Mouse (Mus musculus): ENCODE measurements around the gene Arrdc2. TPM values are rescaled to one million over a fixed set of nuclear protein-coding genes. Genes with fewer than 3 reads are reported as not detected.

Arrdc2 gene
- total and polyA plus RNA-seq, 2 experiments from 2014 or later, result 3.0 to 4.5 TPM

DNA sequence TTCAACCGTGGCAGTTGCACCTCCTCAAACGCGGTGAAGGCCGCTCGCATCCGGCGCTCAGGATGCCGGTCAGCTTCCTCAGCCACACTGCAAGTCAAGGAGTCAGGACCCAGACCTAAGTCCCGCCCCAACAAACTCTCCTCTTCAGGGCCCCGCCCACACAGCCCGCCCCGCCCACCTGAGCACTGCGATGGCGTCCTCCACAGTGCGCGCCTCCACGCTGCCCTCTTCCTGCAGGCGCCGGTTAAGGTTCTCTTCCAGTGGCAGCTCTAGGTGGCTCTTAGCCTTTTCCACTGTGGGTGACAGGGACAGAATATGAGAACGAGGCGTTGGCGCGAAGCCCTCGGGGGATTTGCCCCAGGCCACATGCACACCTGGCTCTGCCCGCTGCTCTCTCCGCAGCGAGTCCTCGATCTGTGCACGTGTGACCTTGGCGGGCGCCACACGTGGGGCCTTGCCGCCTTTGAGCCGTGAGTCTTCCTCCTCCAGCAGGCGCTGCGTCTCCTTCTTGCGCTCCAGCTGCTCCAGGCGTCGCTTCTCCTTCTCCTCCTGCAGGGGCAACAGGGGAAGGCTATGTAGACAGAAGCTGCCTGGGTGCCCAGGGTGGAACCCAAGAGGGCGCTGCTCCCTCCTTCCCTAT is 29.2 kb upstream of the Arrdc2 start:
- H3K9ac ChIP-seq (replicated peaks; ENCODE audit: low read depth, low read length), result no peak overlapping the region

GRCm38 (mm10) chr8:70866566-70866965 is 27.0 kb upstream of the Arrdc2 start:
- H3K4me2 ChIP-seq (ENCODE audit: low read depth, low read length), result no peak overlapping the region; the same call in 1 of the 2 replicates
- H3K9ac ChIP-seq (replicated peaks; ENCODE audit: low read depth, low read length), result no peak overlapping the region

More for the DNA sequence above, 29.2 kb upstream of the Arrdc2 start:
- ATAC-seq (ENCODE audit: insufficient read depth, low read depth) (no peak), DNase-seq (ENCODE audit: low spot score) (no peak)
- 48% methylated on average over 39 of the region's 40 CpGs for WGBS
- H3K9me3 ChIP-seq (replicated peaks; ENCODE audit: control insufficient read depth, low read length), result no peaks in the 10 kb centered on the region
- no peak overlapping the region for H3K4me3 ChIP-seq (ENCODE audit: low read depth, low read length)
- H3K4me1 ChIP-seq (ENCODE audit: control insufficient read depth, insufficient read depth), result peaks cover 12% of the 10 kb centered on the region; the same call in 1 of the 2 replicates
- H3K27ac ChIP-seq (ENCODE audit: low read depth), result no peak overlapping the region
- 0 out of 2 replicates have a peak, but pooled peaks cover 1% of the 10 kb centered on the region for H3K27me3 ChIP-seq (ENCODE audit: control insufficient read depth, insufficient read depth, low read length)
- peaks cover 6% of the 10 kb centered on the region; the same call in 1 of the 2 replicates for H3K36me3 ChIP-seq (replicated peaks; ENCODE audit: control insufficient read depth, insufficient read depth, low read length)
- TF ChIP-seq CTCF (IDR thresholded peaks at IDR 0.05; ENCODE audit: low read depth) (no peak), EP300 (IDR thresholded peaks at IDR 0.05; ENCODE audit: low read depth) (no peak)
- no peak overlapping the region for H3K4me2 ChIP-seq (ENCODE audit: low read depth, low read length)

DNA sequence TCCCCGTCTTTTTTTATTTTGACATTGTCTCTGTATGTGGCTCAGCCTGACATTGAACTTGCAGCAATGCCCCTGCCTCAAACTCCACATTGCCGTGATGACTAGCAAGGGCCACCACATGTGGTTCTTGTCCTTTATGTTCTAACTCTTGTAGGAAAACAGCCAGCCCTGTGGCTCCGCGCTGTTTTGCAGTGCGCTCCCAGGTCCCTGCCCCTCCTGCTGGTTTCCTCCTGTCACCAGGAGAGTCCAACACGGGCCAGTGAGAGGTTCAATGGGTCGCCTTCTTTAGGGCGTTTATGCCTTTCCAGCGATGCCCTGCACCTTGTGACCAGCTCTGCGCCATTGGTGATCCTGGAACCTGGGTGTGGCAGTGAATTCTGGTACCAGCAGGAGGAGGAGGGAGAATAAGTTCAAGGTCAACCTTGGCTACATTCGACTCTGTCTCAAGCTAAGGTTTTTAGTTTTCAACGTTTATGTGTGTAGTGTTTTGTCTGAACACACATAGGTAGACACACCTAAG is 26.5 kb upstream of the Arrdc2 start:
- ATAC-seq (ENCODE audit: insufficient read depth, low read depth) (no peak), DNase-seq (ENCODE audit: low spot score) (no peak)
- Histone ChIP-seq H3K4me3 (ENCODE audit: low read depth, low read length) (peak overlapping the region; percentile 63), H3K4me2 (ENCODE audit: low read depth, low read length) (peak overlapping the region; percentile 83), H3K27me3 (ENCODE audit: control insufficient read depth, insufficient read depth, low read length) (peaks cover 16% of the 10 kb centered on the region; the same call in 1 of the 2 replicates), H3K9me3 (replicated peaks; ENCODE audit: control insufficient read depth, low read length) (no peaks in the 10 kb centered on the region), H3K27ac (ENCODE audit: low read depth) (peak overlapping the region; percentile 23), H3K36me3 (replicated peaks; ENCODE audit: control insufficient read depth, insufficient read depth, low read length) (peaks cover 6% of the 10 kb centered on the region; the same call in 1 of the 2 replicates), H3K4me1 (ENCODE audit: control insufficient read depth, insufficient read depth) (peaks cover 12% of the 10 kb centered on the region; the same call in 1 of the 2 replicates), H3K9ac (replicated peaks; ENCODE audit: low read depth, low read length) (no peak overlapping the region)
- TF ChIP-seq EP300 (IDR thresholded peaks at IDR 0.05; ENCODE audit: low read depth), result 0 out of 2 replicates have a peak, but pooled peaks have one; percentile 36
- no peak for TF ChIP-seq CTCF (IDR thresholded peaks at IDR 0.05; ENCODE audit: low read depth)
- 5% methylated on average over 12 of the region's 12 CpGs for WGBS

More at GRCm38 (mm10) chr8:70866566-70866965, 27.0 kb upstream of the Arrdc2 start:
- 86% methylated on average over 7 of the region's 7 CpGs for WGBS
- no peak for ATAC-seq (ENCODE audit: insufficient read depth, low read depth)
- Histone ChIP-seq H3K9me3 (replicated peaks; ENCODE audit: control insufficient read depth, low read length) (no peaks in the 10 kb centered on the region), H3K4me1 (ENCODE audit: control insufficient read depth, insufficient read depth) (peaks cover 12% of the 10 kb centered on the region; the same call in 1 of the 2 replicates), H3K4me3 (ENCODE audit: low read depth, low read length) (no peak overlapping the region), H3K27me3 (ENCODE audit: control insufficient read depth, insufficient read depth, low read length) (peaks cover 16% of the 10 kb centered on the region; the same call in 1 of the 2 replicates), H3K36me3 (replicated peaks; ENCODE audit: control insufficient read depth, insufficient read depth, low read length) (peaks cover 6% of the 10 kb centered on the region; the same call in 1 of the 2 replicates), H3K27ac (ENCODE audit: low read depth) (no peak overlapping the region)
- TF ChIP-seq EP300 (IDR thresholded peaks at IDR 0.05; ENCODE audit: low read depth), result no peak
- no peak for TF ChIP-seq CTCF (IDR thresholded peaks at IDR 0.05; ENCODE audit: low read depth)
- no peak for DNase-seq (ENCODE audit: low spot score)

DNA sequence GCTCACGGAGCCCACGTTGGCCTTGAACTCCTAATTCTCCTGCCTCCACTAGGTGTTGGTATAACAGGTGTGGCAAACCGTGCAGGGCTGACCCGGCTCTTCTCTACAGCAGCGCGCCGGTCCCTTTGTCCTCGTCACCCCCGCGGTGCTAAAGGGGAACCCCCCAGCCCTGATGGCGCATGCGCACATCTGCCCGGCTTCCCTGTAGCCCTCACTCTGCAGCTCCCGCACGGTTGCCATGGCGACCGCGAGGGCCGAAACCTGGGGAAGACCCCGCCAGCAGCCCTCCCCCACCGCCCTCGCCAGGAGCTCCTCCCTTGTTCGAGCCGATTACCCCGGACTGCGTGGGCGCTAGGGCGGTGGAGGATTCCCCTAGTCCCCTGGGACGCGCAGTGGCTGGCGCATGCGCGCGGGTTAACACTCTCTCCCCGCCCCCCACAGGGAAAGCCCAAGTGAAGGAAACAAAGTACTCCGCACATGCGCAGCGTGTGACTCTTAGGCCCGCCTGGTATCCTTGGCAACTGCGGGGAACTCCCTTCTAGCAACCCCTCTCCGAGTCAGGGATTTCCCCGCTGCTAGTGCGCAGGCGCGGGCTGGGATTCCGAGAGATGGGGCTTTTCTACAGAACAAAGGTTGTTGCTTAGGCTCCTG is 26.0 kb upstream of the Arrdc2 start:
- TF ChIP-seq CTCF (IDR thresholded peaks at IDR 0.05; ENCODE audit: low read depth), result no peak
- TF ChIP-seq EP300 (IDR thresholded peaks at IDR 0.05; ENCODE audit: low read depth), result no peak
- Histone ChIP-seq H3K27me3 (ENCODE audit: control insufficient read depth, insufficient read depth, low read length) (peaks cover 16% of the 10 kb centered on the region; the same call in 1 of the 2 replicates), H3K9me3 (replicated peaks; ENCODE audit: control insufficient read depth, low read length) (no peaks in the 10 kb centered on the region)

DNA sequence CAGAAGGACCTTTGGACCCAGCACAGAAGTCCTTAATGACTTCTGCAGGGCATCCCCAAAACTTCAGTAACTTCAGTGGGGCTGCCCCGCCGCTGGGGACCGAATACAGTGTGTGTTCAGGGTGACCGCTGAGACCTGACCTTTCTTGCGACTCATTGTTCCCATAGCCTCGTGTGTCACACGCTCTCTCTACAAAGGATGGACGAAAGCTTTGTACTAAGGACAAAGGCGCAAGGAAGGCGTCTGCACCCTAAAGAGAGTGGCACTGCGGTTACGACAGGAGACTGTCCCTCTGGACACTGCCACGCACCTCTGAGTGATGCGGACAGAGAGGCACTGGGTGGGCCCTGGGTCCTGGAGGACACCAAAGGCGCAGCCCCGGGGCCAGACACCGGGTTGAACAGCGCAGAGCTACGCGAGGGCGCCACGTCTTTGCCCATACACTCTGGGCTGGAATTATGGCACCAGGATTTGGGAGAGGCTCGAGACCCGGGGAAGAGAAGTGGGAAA is 25.2 kb upstream of the Arrdc2 start:
- Histone ChIP-seq H3K27me3 (ENCODE audit: control insufficient read depth, insufficient read depth, low read length) (peaks cover 16% of the 10 kb centered on the region; the same call in 1 of the 2 replicates), H3K9me3 (replicated peaks; ENCODE audit: control insufficient read depth, low read length) (no peaks in the 10 kb centered on the region), H3K4me3 (ENCODE audit: low read depth, low read length) (peak overlapping the region; percentile 63), H3K4me2 (ENCODE audit: low read depth, low read length) (peak overlapping the region; percentile 83), H3K36me3 (replicated peaks; ENCODE audit: control insufficient read depth, insufficient read depth, low read length) (peaks cover 6% of the 10 kb centered on the region; the same call in 1 of the 2 replicates), H3K9ac (replicated peaks; ENCODE audit: low read depth, low read length) (peak overlapping the region; percentile 63; the same call in 1 of the 2 replicates), H3K4me1 (ENCODE audit: control insufficient read depth, insufficient read depth) (peaks cover 12% of the 10 kb centered on the region; the same call in 1 of the 2 replicates), H3K27ac (ENCODE audit: low read depth) (peak overlapping the region; percentile 78)
- 3% methylated on average over 24 of the region's 24 CpGs for WGBS
- DNase-seq (ENCODE audit: low spot score) (no peak), ATAC-seq (ENCODE audit: insufficient read depth, low read depth) (0 out of 2 replicates have a peak, but pooled peaks have one; percentile 1)
- TF ChIP-seq EP300 (IDR thresholded peaks at IDR 0.05; ENCODE audit: low read depth), result no peak

More for the DNA sequence above, 26.0 kb upstream of the Arrdc2 start:
- DNase-seq (ENCODE audit: low spot score), result peak; percentile 99
- H3K36me3 ChIP-seq (replicated peaks; ENCODE audit: control insufficient read depth, insufficient read depth, low read length), result peaks cover 6% of the 10 kb centered on the region; the same call in 1 of the 2 replicates
- H3K4me1 ChIP-seq (ENCODE audit: control insufficient read depth, insufficient read depth), result peaks cover 12% of the 10 kb centered on the region; the same call in 1 of the 2 replicates
- peak overlapping the region; percentile 83 for H3K4me2 ChIP-seq (ENCODE audit: low read depth, low read length)
- peak overlapping the region; percentile 63 for H3K4me3 ChIP-seq (ENCODE audit: low read depth, low read length)
- peak overlapping the region; percentile 78 for H3K27ac ChIP-seq (ENCODE audit: low read depth)
- ATAC-seq (ENCODE audit: insufficient read depth, low read depth), result peak; percentile 91
- WGBS, result under 1% methylated on average over 46 of the region's 46 CpGs
- H3K9ac ChIP-seq (replicated peaks; ENCODE audit: low read depth, low read length), result peak overlapping the region; percentile 44
